Mouse (Mus musculus) A20 (cell line): ENCODE results near the gene Plce1.

ENCODE experiments used
- DNase-seq: peaks from one replicate; pipeline ENCODE4 v3.0.0-alpha.2; 2011; ENCODE audit warnings: low read depth, low spot score

Gene Plce1

DNA sequence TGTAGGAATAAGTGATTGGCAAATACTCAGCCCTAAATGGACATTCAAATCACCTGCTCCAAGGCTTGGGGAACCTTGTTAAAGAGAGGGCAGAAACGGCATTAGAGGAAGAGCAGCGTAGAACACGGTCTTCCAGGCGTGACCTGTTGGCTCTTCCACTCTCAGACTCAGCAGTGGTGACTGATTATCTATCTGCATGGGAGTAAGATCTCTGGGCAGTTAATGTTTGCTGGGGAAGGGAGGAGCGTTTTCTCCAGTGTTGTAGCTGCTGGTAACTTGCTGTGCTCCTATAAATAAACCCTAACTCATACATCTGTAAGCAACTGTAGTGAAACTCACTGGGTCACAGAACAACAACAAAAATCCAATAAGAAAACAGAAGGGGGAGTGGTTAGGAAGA, 108.6 kb downstream of the Plce1 start:
- DNase-seq: no peak

DNA sequence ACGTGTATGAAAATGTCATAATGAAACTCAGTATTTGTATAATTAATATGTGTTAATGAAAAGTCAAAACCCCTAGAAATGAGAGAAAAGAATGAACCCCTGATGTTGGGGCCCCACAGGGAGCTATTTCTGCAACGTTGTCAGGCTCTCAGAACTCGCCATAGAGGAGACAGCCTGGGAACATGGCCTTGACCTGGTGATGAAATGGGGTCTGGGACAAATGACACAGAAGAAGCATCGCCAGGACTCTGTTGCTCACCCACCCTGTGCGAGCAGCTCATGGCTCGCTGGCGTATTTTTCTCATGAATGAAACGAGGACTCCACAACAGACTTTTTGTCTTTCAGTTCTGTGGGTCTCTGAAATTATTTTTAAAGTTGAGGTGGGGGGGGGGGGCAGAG, 109.0 kb downstream of the Plce1 start:
- DNase-seq: no peak

DNA sequence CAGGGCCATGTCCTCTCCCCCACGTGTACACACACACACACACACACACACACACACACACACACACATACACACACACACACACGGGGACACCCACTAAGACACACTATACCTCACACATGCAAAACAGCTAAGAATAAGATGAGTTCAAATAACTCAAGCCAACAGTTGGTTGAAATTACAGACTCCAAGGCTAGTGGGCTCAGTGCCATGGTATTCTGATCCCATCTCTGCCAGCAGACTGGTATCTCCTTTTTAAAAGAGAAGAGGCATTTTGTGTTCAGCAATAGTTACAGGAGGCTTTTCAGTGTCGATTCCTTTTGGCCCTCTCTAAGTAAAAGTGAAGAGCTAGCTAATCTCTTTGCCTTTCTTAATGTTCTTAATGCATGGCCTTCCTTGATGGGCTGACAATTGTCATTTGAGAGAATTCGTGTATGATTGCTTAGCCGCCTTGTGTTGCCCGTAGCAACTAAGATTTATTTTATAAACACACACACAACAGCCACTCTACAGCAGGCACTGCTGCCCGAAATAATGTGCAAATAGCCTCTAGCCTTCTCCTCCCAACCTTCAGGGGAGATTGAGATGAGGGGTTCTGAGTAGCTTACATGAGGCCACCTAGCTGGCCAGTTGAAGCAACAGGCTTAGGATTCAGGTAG, 111.8 kb downstream of the Plce1 start:
- no peak for DNase-seq

DNA sequence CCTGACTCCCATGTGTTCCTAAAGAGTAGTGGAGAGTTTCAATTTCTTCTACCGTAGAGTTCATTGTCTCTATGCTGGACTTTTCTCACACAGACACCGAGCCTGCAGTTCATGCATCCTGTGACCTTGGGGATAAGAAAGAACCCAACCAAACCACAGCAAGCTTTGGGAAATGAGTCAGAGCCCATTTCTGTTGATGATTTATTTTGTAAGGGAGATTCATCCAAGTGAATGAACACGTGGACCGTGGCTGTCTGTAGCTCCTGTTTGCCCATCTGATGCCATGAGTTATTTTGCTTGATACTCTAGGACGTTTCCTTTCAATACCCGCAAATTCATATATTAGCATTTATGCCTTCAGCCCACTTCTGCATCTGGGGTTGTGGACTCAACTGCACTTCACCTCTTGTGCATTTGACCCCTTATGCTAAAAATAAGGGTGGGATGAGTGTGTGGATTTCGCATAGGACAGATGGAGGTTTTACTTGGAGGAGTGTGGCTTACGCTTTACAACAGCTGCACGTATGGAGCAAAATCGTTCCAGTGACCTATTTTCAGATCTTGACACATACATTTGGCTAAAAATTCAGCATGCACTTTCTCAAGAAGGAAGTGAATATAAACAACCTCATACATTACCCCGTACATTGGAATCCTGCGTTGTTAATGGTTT, 112.5 kb downstream of the Plce1 start:
- DNase-seq: no peak

DNA sequence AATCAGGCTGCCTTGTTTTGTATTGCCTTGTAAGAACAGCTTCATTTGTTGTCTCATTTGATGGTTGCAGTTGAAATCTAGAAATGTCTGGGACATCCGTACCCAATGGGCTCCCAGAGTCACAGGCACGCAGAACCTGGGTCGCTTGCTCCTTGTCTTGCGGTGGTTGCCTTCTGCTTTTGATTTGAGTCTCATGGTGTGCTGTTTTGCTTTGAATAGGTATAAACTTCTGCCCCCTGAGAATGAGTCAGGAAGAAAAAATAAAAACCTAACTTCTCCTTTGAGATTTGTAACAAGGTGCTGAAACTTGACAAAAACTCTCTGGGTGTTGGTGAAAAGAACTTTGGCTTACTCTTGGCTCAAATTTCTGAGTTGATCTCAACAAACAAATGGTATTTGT, 115.2 kb downstream of the Plce1 start:
- peak; percentile 64 for DNase-seq

DNA sequence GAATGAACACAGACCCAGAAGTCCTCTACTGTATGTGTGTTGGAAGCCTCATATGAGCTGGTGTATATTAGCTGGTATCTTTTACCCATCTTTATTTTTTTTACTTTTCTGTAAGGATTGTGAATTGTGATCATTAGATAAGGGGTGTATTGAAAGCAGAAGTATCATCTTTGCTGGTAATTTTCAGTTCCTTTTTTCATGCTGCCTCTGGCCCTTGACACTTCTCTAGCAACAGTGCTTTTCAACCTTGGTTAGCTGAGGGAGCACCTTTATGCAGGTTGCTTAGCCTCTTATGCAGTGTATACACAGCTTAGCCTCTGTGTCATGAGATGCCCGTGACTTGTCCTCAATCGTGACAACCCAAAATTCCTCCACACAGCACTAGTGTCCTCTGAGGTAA, 116.5 kb downstream of the Plce1 start:
- DNase-seq: peak; percentile 82

DNA sequence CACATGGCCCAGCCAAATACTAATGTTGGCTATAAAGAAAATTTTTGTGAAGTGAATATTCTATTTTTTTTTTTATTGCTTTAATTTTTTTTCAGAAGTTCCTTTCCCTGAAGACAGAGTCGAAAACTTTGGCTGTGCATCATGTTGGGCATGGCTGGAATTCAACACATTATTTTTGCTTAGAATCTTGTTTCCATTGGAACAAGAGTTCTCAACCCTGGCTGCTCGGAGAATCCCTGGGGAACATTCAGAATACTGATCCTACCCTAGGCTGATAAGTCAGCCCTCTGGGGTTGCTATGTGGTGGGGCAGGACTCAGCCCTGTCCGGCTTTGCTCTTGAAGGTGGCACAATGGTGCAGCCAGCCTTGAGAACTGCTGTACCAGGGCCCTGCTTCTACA, 118.1 kb downstream of the Plce1 start:
- DNase-seq: no peak

DNA sequence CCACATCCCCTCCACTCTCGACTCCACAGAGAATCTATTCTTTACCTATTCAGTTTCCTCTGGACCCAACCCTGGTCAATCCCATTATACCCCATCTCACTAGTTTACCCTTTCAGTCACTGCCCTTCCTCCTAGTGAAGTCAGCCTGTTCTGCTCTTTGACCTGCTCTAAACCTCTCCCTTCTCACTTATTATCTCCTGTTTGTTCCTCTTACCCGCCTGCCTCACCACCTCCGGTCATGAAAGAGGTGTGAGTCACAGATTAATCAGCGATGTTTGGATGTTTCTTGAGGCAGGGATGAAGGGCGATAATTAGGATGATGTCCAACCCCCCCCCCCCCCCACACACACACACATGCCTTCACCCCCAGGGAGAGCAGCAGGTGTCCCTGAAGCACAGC, 120.2 kb downstream of the Plce1 start:
- no peak for DNase-seq

DNA sequence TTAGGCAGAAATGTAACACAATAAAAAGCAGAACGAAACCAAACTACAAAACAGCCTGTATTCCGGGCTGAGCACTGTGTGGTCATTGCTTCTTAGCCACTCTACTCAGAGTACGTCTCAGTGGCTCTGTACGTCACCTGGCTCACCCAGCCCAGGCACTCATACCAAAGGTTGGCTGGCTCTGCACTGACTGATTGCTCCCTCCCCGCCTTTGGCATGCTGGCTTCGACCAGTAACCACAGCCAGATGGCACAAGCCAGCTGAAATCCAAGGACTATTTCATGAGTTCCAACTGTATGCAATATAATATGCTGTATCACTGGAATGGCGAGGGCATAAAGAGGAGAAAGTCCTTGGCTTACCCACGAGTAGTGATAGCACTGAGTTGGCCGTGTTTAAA, 121.9 kb downstream of the Plce1 start:
- DNase-seq: no peak

DNA sequence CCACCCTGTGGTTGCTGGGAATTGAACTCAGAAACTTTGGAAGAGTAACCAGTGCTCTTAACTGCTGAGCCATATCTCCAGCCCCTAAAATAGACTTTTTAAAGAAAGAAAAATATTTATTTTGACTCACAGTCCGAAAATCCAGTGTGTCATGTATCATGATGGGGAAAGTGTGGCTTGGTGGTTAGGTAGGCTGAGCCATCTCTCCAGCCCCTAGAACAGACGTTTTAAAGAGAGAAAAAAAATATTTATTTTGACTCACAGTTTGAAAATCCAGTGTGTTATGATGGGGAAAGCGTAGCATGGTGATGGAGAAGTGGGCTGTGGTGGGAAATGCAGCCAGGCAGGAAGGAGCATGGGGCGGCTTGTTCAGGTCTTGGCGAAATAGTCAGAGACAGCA, 126.3 kb downstream of the Plce1 start:
- no peak for DNase-seq

DNA sequence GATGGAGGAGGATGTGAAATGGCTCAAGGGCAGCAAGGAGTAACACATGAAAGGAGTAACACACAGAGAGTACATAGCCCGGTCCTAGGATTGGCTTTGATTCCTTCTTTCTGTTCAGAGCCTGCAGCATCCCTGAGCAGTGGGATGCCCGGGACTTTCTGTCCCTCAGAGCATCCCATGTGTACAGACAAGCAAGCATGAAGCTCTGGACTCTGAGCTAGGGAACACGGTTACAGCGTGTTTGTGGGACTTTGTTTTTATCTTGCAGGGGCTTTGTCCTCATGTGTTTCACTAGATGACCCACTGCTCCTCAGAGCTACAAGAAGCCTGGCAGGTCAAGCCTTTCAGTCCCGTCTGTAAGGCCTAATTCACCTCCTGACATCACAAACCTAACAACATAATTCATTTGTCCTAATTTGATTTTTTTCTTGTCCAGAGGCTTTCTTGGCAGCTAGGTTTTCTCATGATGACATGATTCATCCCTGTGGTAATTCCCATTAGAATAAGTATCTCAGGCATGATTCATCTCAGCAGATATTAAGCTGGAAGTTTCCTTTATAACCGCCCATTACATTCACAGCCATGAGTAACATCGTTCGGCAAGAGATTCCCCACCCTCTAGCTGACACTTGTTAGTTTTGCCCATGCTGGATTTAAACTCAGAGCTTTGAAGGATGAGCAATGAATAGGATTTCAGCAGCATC, 128.2 kb downstream of the Plce1 start:
- DNase-seq: no peak

DNA sequence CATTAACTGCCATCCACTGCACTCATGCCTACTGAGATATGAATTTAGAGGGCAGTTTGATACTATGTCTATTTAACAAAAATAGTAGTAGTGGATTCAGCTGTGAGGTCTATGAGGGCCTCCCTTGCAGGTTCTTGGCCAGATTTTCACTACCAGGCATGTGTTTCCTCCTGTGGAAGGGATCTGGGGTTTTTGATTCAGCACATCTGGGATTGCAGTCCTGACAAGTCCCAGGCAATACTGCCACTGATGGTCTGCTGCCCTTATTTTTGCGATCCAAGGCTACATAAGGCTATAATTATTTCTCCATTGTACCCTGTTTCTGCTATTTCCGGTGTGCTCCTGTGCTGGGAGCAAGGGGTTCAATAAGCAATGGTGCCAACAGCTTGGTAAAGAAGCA, 129.4 kb downstream of the Plce1 start:
- no peak for DNase-seq

DNA sequence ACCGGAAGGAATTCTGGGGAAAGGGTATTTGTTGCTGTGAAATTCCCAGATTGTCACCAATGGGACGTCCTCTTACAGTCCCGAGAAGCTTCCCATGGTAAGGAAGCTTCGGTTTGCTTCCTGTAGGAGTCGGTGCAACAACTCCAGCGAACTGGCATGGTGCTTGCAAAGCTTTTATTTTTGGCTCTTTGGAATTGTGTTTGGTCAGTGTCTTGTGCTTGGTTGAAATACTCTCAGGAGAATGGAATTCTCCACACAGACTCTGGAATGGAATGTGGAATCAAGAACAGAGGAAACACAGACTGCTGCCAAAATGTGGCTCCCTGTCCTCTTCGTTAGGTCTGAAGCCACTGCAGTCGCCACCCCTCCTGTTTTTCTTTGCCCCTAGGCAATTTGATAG, 129.9 kb downstream of the Plce1 start:
- DNase-seq: no peak

DNA sequence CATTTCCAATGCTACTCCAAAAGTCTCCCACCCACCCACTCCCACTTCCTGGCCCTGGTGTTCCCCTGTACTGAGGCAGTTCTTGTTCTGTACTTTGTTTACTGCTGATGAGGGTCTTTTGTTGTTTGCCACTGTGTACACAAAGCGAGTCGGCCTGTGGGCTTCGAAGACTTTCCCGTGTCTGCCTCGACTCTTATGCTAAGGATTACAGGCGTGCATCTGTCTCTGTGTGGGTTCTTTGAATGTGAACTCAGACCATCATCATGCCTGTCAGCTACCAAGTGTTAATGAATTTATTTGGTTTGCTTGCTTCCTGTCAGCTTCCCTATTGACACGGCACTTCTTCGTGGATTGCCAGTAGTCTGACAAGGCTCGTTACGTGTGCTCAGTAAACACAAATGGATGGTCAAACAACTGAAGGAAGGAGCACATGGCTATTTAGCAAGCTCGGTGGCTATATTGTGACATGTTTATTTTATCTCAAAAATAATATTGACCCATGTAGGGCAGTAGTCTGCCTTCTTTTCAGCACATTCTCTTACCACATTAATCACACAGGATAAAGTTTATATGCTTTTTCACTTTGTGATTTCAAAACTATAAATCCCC, 133.3 kb downstream of the Plce1 start:
- no peak for DNase-seq

DNA sequence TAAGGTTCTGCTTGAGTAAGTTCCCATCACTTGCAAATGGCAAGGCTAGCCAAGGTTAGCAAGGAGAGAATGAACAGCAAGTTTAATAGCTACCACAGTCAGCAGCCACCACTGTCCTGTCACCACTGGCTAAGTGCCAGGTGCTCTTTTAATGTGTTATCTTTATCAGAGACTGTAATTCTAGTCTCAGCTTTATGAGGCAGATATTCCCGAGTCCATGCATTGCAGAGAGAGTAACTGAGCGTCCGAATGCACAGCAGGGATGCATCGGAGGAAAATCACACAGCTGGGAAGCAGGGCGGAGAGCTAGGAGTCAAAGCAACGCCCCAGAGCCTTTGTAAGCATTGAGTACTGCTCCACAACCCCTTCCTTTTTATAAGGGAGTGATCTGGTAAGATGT, 134.4 kb downstream of the Plce1 start:
- DNase-seq: no peak

DNA sequence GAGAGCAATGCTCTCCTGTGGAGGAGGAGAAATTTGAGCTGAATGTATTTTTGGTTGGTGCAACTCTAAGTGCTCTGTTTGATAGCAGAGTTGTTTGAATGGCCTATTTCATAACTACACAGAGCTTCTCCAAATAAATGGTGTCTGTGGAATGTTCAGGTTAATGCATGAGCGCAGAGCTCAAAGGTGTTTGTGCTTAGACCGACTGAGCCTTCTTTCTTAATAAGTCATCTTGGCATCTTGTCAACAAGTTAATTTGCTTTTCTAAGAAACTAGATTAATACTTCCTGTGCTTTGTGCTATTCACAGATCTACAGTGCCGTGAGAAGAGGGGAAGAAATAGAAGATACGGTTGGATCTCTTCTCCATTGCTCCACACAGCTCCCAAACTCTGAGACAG, 139.2 kb downstream of the Plce1 start:
- DNase-seq: no peak

DNA sequence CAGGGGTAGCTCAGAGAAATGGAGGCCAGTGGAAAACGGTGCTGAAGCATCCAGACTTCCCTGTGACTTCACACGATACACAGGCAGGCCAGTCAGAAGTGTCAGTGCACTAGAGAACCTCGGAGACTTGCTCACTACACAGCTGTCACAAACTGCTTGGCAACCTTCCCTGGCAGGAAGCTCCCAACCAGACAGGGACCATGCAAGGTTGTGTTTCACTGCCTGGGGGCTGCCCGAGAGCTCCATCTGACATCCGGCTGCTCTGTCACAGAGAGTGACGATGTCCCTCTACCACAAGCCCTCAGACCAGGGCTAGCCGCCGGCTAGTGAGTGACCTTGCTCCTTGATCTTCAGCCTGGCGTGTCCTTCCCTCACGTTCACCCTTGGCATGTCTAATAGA, 140.6 kb downstream of the Plce1 start:
- no peak for DNase-seq

DNA sequence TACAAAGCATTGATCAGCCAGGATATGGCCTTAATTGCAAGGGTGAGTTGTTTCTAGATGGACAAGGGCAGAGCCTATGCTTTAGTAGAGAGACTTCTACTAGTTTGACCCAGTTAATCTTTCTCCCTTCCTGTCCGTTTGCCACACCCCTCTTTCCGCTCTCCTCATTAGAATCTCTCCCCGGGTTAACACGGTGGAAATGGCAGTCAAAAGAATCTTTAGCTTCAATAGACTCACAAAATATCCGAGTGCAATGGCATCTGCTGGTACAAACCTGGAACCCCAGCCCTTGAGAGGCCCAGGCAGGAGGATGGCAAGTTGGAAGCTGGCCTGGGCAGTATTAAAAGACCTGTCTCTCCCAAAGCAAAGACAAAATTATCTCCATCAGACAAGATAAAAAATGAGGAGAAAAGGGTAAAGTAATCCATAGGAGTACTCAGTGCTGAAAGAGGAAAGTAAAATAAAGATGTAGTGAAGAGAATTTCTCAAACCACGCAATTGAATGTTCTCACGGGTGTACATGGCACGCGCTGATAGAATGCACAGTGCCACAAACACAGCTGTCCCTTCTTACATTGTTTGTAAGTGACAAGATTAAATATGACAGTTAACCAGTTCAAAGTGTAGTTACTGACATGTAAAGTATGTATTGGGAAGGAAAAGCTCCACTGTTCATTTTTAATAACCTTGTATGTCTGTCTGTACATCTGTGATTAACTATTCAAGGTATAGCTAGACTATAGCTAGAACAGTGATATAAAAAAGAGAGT, 145.5 kb downstream of the Plce1 start:
- no peak for DNase-seq

DNA sequence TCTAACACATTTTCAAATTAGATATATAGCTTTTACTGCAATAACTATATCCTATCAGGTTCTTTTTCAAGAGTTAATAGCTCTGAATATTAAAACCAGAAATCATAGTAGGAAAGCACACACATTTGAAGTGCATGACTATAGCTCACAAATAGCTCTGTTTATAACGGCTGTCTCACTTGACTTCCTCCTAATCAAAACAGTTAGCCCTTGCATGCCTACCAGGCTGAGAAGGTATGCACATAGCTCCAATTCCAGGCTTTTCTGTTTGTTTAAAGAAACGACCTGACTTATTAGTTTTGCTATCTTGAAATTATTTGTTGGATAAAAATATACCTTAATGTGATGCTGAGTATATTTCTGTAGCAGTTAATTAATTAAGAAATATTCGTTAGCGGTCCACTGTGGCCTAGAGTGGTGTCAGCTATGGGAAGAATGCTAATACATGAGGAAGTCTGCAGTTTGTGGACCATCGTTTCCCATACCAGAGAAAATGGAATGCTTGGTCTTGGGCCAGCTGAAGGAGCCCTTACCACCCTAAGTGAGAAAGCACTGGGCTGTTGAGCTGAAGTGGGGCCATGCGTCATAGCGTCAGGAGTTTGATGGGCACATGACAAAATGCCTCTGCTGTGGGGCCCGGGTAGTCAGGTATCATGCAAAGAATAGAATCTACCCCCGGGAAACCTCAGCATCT, 146.3 kb downstream of the Plce1 start:
- no peak for DNase-seq

DNA sequence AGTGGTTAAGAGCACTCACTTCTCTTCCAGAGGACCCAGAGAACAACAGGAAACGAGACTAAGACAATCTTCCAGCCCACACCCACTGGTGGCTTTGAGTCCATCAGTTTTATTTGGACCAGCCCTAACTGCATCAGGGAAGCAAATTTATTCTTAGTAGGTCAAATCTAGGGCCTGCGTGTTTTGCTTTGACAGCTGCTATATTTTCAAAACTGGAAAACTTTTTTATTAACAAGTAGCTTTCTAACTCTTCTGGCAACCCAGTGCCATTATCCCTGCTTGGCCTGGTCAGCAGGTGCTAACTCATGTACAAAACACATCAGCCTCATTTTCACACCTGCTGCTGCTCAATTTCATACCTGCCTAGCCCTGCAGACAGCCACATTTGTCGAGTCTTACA, 151.3 kb downstream of the Plce1 start:
- DNase-seq: no peak

DNA sequence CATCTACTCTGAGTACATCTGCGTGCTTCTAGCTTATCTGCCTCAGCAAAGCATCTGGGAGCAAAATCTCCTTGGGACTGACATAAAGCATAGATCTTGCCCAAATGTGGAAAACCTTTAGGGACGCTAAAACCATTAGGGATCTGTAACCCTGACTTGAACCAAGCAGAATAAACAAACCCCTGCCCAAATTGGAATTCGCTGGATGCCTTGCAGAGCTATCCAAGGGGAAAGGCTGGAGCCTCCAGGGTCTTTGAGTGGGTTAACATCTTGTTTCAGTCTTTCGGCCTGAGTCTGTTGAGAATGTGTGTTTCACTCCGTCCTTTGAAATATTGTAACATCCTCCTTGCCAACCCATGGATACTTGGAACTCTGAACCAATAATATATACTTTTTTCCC, 152.4 kb downstream of the Plce1 start:
- DNase-seq: no peak
